Mouse (Mus musculus) midbrain, embryonic 13.5 days (tissue): ENCODE data around the gene Mtf2. TPM values are rescaled to one million over a fixed set of nuclear protein-coding genes. Genes with fewer than 3 reads are reported as not detected.
"Not testable (repeated sequence)": the region's sequence is repeated elsewhere in the genome, so short reads cannot be mapped to it uniquely, and the experiment has no call there.

Source experiments
- ATAC-seq: fragments of 200-750 bp; cut with Nextera tagmentation; 2 replicates; pipeline ENCODE4 v1.8.0; 2017; ENCODE audit warnings: mild to moderate bottlenecking, moderate TSS enrichment, moderate library complexity
- H3K27ac ChIP-seq: fragments of 300-500 bp; sonication (generic); 2 replicates; pipeline ENCODE4 v1.5.1; 2015; ENCODE audit warnings: inconsistent platforms, mild to moderate bottlenecking, moderate library complexity
- H3K27me3 ChIP-seq: fragments of 300-500 bp; sonication (generic); 2 replicates; pipeline ENCODE4 v1.6.1; 2015; ENCODE audit warnings: mild to moderate bottlenecking, inconsistent platforms
- H3K36me3 ChIP-seq: fragments of 300-500 bp; sonication (generic); 2 replicates; pipeline ENCODE4 v1.6.1; 2015; ENCODE audit warnings: mild to moderate bottlenecking, inconsistent platforms
- H3K4me1 ChIP-seq: fragments of 300-500 bp; sonication (generic); replicated peaks from 2 replicates; pipeline ENCODE4 v1.6.1; 2015; ENCODE audit warnings: inconsistent platforms
- H3K4me2 ChIP-seq: fragments of 300-500 bp; sonication (generic); replicated peaks from 2 replicates; pipeline ENCODE4 v1.6.1; 2015; ENCODE audit warnings: moderate library complexity, mild to moderate bottlenecking, inconsistent platforms
- H3K4me3 ChIP-seq: fragments of 300-500 bp; sonication (generic); replicated peaks from 2 replicates; pipeline ENCODE4 v1.5.1; 2015; ENCODE audit warnings: mild to moderate bottlenecking, inconsistent platforms
- H3K9ac ChIP-seq: fragments of 300-500 bp; sonication (generic); replicated peaks from 2 replicates; pipeline ENCODE4 v1.6.1; 2015; ENCODE audit warnings: mild to moderate bottlenecking, inconsistent platforms
- H3K9me3 ChIP-seq: fragments of 300-500 bp; sonication (generic); 2 replicates; pipeline ENCODE4 v1.6.1; 2016; ENCODE audit warnings: mild to moderate bottlenecking, inconsistent platforms
- WGBS: fragments of 180-500 bp; shearing (Covaris S2); methylation state at CpG from one replicate; pipeline ENCODE4 v1.1.7; 2015; 5-methylcytosine and 5-hydroxymethylcytosine counted together
- polyA plus RNA-seq: library from polyadenylated mRNA; unstranded; fragments of >200 nt; fragmentation: Nextera tagmentation; extraction: Ambion mirVana; gene quantifications from 2 replicates; pipeline ENCODE4 v1.2.1, GENCODE M21; 2015

The Mtf2 gene
- polyA plus RNA-seq = 140 and 146 TPM in 2 replicates

- under 1% methylated on average over 59 of the region's 59 CpGs for WGBS
- peak; percentile 96 for ATAC-seq
- Histone ChIP-seq H3K4me2 (peak within 1 kb of the TSS; percentile 61), H3K4me3 (peak within 1 kb of the TSS; percentile 86), H3K9ac (peak within 1 kb of the TSS; percentile 99), H3K27me3 (no peaks in the 10 kb centered on the region), H3K4me1 (peaks cover 19% of the 10 kb centered on the region), H3K36me3 (peaks cover 22% of the 10 kb centered on the region), H3K9me3 (peaks cover 3% of the 10 kb centered on the region; the same call in 1 of the 2 replicates), H3K27ac (peak within 1 kb of the TSS; percentile 97)
Observed at GRCm38 (mm10) chr5:108065465-108066411, at the start of gene Mtf2. TSS of gene Mtf2 (plus strand) at chr5:108065674.

GRCm38 (mm10) chr5:108017232-108017631 is 48.2 kb upstream of the Mtf2 start:
- Histone ChIP-seq H3K9me3 (no peaks in the 10 kb centered on the region), H3K4me1 (no peaks in the 10 kb centered on the region), H3K27ac (no peak overlapping the region), H3K36me3 (no peaks in the 10 kb centered on the region), H3K4me3 (no peak overlapping the region), H3K27me3 (no peaks in the 10 kb centered on the region), H3K4me2 (no peak overlapping the region), H3K9ac (no peak overlapping the region)
- 99% methylated on average over 2 of the region's 2 CpGs for WGBS
- ATAC-seq = no peak

- H3K27ac ChIP-seq = no peak overlapping the region
- H3K27me3 ChIP-seq = no peaks in the 10 kb centered on the region
- 27% methylated on average over 2 of the region's 2 CpGs for WGBS
- no peak for ATAC-seq
- no peaks in the 10 kb centered on the region for H3K9me3 ChIP-seq
- H3K4me2 ChIP-seq = no peak overlapping the region
- H3K4me3 ChIP-seq = no peak overlapping the region
- H3K36me3 ChIP-seq = no peaks in the 10 kb centered on the region
- H3K9ac ChIP-seq = no peak overlapping the region
- H3K4me1 ChIP-seq = no peaks in the 10 kb centered on the region
Observed at GRCm38 (mm10) chr5:108019367-108019766, 46.1 kb upstream of the Mtf2 start.

GRCm38 (mm10) chr5:108021346-108021745 is 44.1 kb upstream of the Mtf2 start:
- no peak for ATAC-seq
- no peak overlapping the region for H3K4me3 ChIP-seq
- no peaks in the 10 kb centered on the region for H3K27me3 ChIP-seq
- H3K9ac ChIP-seq = no peak overlapping the region
- 70% methylated on average over 3 of the region's 3 CpGs for WGBS
- no peaks in the 10 kb centered on the region for H3K4me1 ChIP-seq
- H3K36me3 ChIP-seq = no peaks in the 10 kb centered on the region
- H3K27ac ChIP-seq = no peak overlapping the region
- no peak overlapping the region for H3K4me2 ChIP-seq
- no peaks in the 10 kb centered on the region for H3K9me3 ChIP-seq

- no peak for ATAC-seq
- Histone ChIP-seq H3K27me3 (no peaks in the 10 kb centered on the region), H3K4me3 (no peak overlapping the region), H3K9ac (no peak overlapping the region), H3K4me2 (no peak overlapping the region), H3K9me3 (no peaks in the 10 kb centered on the region), H3K36me3 (no peaks in the 10 kb centered on the region), H3K27ac (no peak overlapping the region), H3K4me1 (no peaks in the 10 kb centered on the region)
- 91% methylated on average over 4 of the region's 4 CpGs for WGBS
Observed at GRCm38 (mm10) chr5:108028230-108028629, 37.2 kb upstream of the Mtf2 start.

DNA sequence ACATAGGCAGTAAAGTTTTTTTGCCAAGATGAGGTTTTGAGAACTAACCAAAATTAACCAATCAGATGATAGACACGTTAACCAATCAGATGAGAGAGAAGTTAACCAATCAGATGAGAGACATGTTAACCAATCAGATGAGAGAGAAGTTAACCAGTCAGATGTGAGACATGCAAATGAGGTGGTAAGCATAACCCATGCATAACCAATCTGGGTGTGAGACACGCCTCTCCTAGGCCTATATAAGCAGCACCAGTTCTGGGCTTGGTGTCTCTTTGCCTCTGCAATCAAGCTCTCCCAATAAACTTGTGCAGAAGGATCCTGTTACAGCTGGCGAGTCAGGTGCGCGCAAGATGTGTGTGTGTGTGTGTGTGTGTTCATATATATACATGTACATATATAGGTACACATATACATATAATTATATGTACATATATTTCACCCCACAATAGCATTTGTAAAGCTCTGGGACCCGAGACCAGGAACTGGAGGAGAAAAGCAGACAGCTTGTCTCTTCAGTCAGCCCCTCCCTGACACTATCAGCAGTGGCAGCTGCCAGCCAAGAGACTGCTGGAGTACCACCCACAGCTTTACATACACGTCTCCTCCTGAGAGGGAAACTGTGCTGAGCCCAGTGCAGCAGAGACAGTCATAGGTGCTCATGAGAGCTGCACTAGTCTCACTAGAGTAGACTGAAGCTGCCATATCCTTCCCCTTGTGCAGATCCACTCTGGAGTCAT is 36.5 kb upstream of the Mtf2 start:
- H3K27me3 ChIP-seq, H3K4me3 ChIP-seq, H3K4me2 ChIP-seq, H3K36me3 ChIP-seq, H3K27ac ChIP-seq, H3K9ac ChIP-seq, H3K4me1 ChIP-seq, H3K9me3 ChIP-seq, ATAC-seq: not testable (repeated sequence)
- WGBS = 89% methylated on average over 7 of the region's 7 CpGs

- no peak overlapping the region for H3K9ac ChIP-seq
- H3K4me2 ChIP-seq = no peak overlapping the region
- WGBS = 80% methylated on average over 2 of the region's 2 CpGs
Observed at GRCm38 (mm10) chr5:108029968-108030367, 35.5 kb upstream of the Mtf2 start.

GRCm38 (mm10) chr5:108031267-108031666 is 34.2 kb upstream of the Mtf2 start:
- H3K4me1 ChIP-seq = no peaks in the 10 kb centered on the region
- no peaks in the 10 kb centered on the region for H3K27me3 ChIP-seq
- no peak for ATAC-seq
- H3K9ac ChIP-seq = no peak overlapping the region
- H3K9me3 ChIP-seq = no peaks in the 10 kb centered on the region
- no peaks in the 10 kb centered on the region for H3K36me3 ChIP-seq
- H3K4me3 ChIP-seq = no peak overlapping the region
- H3K27ac ChIP-seq = no peak overlapping the region
- 96% methylated on average over 4 of the region's 4 CpGs for WGBS
- no peak overlapping the region for H3K4me2 ChIP-seq

More at GRCm38 (mm10) chr5:108029968-108030367, 35.5 kb upstream of the Mtf2 start:
- Histone ChIP-seq H3K4me3 (no peak overlapping the region), H3K27ac (no peak overlapping the region), H3K4me1 (no peaks in the 10 kb centered on the region), H3K27me3 (no peaks in the 10 kb centered on the region), H3K36me3 (no peaks in the 10 kb centered on the region), H3K9me3 (no peaks in the 10 kb centered on the region)
- no peak for ATAC-seq

GRCm38 (mm10) chr5:108034194-108034593 is 31.3 kb upstream of the Mtf2 start:
- Histone ChIP-seq H3K4me3 (no peak overlapping the region), H3K9ac (no peak overlapping the region), H3K27me3 (no peaks in the 10 kb centered on the region), H3K27ac (no peak overlapping the region), H3K36me3 (no peaks in the 10 kb centered on the region), H3K4me2 (no peak overlapping the region), H3K4me1 (no peaks in the 10 kb centered on the region), H3K9me3 (no peaks in the 10 kb centered on the region)
- WGBS = 35% methylated on average over 4 of the region's 4 CpGs
- ATAC-seq = peak; percentile 45

- H3K36me3 ChIP-seq = no peaks in the 10 kb centered on the region
- no peaks in the 10 kb centered on the region for H3K9me3 ChIP-seq
- 41% methylated on average over 2 of the region's 2 CpGs for WGBS
- H3K4me2 ChIP-seq = no peak overlapping the region
- H3K4me1 ChIP-seq = no peaks in the 10 kb centered on the region
- no peak for ATAC-seq
- no peak overlapping the region for H3K9ac ChIP-seq
- H3K4me3 ChIP-seq = no peak overlapping the region
- no peak overlapping the region for H3K27ac ChIP-seq
- H3K27me3 ChIP-seq = no peaks in the 10 kb centered on the region
Observed at GRCm38 (mm10) chr5:108035523-108035922, 30.0 kb upstream of the Mtf2 start.

DNA sequence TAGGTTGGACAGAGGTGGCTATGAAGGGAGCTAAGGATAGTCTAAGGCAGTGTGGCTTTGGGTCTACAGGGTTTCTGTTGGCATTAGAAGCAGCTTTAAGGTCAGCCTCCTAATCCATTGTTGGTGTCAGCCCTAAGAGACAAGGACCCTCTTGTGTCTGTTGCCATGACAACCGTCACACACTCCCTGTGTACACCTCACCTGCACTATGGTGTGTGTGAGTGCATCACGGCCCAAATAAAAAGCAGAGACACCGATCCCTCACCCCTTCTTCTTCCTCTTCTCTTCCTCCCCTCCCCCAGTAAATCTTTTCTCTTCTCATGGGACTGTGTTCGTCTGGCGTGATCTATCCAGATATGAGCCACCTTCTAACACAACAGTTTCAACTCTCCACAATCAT is 23.4 kb upstream of the Mtf2 start:
- no peak overlapping the region for H3K9ac ChIP-seq
- no peaks in the 10 kb centered on the region for H3K36me3 ChIP-seq
- no peak overlapping the region for H3K27ac ChIP-seq
- no peak for ATAC-seq
- no peaks in the 10 kb centered on the region for H3K27me3 ChIP-seq
- no peaks in the 10 kb centered on the region for H3K4me1 ChIP-seq
- H3K4me3 ChIP-seq = no peak overlapping the region
- H3K9me3 ChIP-seq = no peaks in the 10 kb centered on the region
- 75% methylated on average over 5 of the region's 5 CpGs for WGBS
- H3K4me2 ChIP-seq = no peak overlapping the region

GRCm38 (mm10) chr5:108043908-108044307 is 21.6 kb upstream of the Mtf2 start:
- no peak for ATAC-seq
- H3K27ac ChIP-seq = no peak overlapping the region
- H3K27me3 ChIP-seq = no peaks in the 10 kb centered on the region
- no peak overlapping the region for H3K4me3 ChIP-seq
- H3K9me3 ChIP-seq = no peaks in the 10 kb centered on the region
- no peaks in the 10 kb centered on the region for H3K36me3 ChIP-seq
- H3K4me2 ChIP-seq = no peak overlapping the region
- WGBS = 85% methylated on average over 1 of the region's 1 CpGs
- H3K4me1 ChIP-seq = no peaks in the 10 kb centered on the region
- no peak overlapping the region for H3K9ac ChIP-seq
